Mouse (Mus musculus) left cerebral cortex, adult 11 months (tissue): ENCODE measurements at regions not wholly inside any gene's neighbourhood (a gene's known extent, or its start where the extent isn't known, plus 50 kb on each side); places are given as distances from the start of the nearest gene placed in this dataset.

Experiments used
- DNase-seq: peaks from one replicate; pipeline ENCODE4 v3.0.0; 2022; ENCODE audit warnings: low spot score

DNA sequence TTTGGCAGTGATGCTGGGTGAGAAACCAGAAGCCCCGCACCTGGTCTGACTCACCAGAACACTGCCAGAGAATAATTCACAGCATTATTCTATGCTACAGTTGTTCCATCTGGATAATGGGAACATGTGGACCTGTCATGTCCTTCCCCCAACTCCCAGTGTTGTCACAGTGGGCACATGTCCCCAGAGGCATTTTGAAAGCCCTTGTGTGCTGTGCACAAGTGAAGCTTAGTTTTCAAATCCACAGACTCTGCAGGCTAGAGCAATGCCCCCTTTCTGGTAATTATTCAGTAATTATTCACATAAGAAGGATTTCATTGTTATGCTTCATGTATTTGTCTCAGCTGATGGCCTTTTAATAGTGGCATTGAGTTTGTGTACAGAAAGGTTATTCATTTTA, 146.7 kb downstream of the Slc4a3 start:
- DNase-seq: no peak

DNA sequence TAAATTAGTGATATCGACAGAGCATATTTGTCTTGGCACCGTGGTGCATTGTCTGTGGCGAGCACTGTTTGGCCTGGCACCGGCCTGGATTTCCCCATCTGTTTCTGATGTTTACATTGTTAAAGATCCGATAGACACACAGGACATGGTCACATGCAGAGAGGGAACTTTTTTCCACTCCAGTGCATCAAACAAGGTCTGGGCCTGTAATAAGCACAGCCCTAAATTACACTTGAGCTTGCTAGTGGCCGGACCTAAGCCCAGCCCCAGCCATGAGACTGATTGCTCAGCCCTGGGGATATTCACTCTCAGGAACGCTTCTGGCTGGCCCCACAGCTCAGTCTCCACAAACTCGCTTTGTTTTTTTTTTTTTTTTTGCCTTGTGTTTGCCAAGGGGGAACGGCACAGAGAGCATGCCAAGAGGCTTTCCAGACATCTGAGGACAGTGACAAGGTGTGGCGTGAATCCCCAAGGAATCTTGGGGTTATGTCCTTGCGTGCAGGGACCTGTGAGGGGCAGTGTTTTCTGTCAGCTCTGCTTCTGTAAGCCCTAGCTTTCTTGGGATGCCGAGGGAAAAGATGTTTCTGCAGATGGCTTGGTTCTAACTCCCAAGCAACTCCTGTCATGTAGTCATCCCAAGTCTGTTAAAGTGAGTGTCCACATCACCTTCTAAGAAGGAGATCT, 147.3 kb downstream of the Slc4a3 start:
- DNase-seq: no peak

DNA sequence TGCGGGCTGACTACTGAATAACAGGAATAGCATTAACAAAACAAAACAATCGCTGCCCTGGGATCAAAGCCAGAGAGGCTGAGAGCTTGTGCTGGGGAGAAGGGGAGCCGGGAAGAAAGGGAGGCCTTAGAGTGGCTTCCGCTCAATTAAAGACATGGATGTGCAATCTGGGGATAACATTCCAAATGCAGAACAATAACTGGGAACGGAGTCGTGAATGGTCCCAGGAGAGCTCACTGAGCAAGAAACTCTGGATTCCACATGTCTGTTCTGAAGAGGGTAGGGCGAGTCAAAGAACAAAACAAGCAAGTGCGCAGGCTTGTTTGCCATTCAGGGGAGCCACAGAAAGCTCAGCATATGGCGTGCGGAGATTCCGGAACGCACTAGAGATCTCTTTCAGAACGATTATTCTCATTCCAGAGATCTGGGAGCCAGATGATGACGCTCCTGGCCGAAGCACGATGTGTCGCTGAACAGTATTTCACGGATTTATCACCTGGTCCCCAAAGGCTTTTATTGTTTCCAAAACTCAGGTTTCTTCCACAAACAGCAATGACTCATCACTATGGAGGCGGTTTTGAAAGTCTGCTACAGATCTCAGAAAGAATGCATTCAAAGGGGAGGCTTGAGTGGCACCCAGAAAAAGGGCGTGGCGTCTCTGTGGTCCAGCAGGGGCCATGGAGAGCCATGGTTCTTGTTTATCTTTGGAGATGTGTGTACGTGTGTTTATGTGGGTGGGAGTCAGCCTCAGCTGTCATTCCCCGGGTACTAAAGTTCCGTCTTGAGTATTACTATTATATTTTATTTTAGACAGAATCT, 159.0 kb downstream of the Slc4a3 start:
- DNase-seq: no peak

DNA sequence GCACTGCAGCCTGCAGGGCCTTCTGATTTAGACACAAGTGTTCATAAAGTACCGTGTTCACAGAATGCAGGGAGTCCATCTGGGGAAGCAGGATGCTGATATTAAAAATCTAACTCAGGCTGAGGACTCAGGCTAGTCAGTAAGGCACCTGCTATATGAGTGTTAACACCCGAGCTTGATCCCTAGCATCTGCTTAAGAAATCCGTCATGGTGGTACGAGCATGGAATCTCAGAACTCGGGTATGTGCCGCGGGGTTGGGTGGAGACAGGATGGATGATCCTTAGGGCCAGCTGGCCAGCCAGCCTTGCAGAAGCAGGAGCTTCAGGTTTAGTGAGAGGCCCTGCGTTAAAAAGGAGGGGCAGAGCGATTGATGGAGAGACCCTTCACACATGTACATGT, 160.1 kb downstream of the Slc4a3 start:
- no peak for DNase-seq

DNA sequence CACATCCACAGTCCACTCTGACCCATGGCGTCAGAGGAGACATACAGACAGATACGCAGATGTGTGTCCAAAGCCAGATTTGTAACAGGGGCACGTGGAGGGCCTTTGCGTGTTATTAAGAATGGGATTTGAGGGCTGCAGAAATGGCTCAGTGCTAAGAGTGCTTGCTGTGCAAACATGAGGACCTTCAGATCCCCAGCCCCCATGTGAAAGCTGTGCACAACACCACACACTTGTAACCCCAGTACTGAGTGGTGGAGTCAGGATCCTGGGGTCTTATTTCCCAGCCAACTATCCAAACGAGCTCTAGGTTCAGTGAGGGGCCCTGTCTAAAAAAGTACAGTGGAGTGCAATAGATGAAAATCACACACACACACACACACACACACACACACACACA, 177.4 kb downstream of the Slc4a3 start:
- DNase-seq: no peak

DNA sequence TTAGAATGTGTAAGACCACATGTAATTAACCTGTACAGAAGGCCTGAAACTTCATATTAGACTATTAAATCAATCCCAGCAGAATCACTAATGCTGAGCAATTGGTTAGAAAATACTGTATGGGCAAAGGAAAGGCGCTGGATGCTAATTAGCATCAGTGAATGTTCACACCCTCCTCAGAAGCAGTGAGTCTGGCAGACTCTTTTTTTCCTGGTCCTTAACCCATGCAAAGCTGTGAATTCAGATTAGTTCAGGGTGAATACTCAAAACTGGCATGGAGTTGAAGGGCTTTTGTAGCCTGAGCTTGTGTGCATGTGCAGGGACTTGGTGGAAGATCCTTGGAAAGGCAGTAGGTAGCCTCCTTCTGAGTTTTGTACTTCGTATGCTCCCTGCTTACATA, 179.3 kb downstream of the Slc4a3 start:
- no peak for DNase-seq

DNA sequence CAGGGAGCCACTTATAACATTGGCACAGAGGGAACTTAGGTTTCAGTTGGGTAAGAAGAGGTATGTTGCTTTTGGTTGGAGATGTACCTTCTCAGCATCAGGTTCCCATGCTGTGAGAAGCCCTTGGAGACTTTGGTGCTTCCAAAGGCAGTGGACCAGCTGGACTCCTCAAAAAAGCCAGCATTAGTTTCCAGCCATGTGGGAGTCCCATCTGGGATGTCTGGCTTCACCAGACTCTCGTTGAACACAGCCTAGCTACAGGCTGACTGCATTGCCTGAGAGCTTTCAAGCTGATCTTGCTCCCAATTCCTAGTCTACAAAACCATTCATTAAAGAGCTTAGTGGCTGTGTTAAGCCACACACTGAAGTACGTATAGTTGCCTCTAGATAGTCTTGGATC, 182.8 kb downstream of the Slc4a3 start:
- DNase-seq: no peak

DNA sequence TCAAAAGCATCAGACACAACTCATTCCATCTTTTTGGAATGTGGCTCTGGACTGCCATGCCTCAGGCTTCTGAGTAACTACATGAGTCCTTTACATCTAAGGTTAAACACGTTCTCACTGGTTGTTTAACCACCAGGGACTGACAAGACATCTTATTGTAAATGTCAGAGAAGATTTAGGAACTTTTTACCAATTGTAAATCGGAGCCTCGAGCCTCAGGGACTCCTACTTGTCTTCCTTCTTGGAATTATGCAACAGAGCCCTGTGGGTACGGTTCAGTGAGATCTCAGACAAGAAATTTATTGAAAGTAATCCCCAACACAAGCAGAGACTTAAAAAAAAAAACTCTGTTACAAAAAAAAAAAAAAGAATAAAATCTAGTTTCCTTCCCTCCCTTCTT, 187.7 kb downstream of the Slc4a3 start:
- DNase-seq: no peak

DNA sequence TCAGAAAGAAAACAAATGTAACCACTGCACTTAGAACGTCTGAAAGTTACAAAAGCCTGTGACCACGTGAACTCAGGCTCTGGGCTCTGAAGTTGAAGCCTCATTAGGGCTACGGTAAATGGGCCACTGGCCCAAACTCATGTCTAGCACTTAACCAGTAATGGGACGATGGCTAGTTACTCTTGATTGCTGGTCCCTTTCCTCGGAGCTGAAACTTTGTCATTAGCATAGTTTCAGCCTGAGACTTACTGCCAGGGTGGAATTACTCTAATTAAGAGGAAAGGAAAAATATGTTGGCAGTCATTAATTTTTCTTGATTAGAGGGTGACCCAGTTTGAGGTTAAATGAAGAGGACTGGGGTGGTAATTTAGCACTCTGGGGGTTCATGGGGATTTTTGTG, 192.6 kb downstream of the Slc4a3 start:
- no peak for DNase-seq

DNA sequence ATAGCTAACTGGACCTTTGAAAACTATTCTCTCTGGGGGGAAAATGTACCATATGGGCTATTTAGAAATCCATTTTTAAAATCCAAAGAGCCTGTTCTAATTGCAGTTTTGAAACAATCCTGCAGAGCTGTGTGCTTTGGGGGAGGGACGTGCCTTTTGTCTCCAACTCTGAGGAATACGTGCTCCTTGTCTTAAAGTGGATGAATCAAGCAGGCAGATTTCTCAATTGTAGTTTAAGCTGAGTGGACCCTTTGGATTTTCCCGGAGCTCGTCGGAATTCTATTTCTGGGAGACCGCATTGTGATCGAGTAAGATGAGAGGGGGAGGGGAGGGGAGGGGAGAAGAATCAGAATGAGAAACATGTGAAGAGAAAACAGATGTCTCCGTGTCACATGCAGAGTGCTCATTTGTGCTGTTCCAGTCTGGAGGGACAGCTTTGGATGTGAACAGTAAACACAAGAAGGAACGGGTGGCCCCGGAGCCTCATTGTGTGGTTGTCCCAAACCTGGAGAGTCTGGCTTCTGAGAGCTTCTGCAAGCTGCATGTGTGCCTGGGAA, 203.7 kb downstream of the Slc4a3 start:
- no peak for DNase-seq

DNA sequence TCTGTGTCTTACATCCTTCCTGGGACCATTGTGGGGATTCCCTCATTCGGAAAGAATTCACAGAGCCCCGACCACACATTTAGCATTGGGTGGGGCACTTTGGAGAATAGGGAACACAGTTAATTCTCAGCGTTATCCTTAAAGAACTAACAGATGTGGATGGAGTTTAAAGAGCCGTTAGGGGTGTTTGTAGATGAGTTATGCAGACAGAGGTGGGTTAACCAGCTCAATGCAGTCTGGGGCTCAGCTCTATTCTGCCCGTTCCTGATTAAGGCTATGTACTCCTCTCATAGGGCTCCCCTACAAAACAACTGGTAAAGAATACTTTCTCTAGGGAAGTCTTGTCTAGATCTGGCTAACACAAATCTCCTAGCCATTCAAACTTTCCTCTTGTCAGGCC, 226.1 kb downstream of the Slc4a3 start:
- DNase-seq: no peak

DNA sequence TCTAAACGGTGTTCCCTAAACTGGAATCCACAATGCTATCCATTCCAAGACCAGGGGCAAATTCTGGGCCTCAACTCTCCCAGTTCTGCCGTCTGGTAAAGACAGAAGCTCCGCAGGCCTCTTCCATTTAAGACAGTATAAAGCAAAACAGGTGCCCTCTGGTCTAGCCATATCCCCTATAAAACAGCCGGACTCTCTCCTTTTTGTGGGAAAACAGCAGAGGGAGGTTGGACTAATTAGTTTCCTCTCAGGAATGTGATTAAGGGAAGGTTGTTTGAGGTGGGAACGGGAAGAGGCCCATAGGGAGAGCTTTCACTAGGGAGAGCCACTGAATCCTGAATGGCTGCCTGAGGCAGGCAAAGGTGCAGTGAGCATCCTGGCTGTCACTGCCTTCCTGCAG, 226.9 kb downstream of the Slc4a3 start:
- DNase-seq: no peak

DNA sequence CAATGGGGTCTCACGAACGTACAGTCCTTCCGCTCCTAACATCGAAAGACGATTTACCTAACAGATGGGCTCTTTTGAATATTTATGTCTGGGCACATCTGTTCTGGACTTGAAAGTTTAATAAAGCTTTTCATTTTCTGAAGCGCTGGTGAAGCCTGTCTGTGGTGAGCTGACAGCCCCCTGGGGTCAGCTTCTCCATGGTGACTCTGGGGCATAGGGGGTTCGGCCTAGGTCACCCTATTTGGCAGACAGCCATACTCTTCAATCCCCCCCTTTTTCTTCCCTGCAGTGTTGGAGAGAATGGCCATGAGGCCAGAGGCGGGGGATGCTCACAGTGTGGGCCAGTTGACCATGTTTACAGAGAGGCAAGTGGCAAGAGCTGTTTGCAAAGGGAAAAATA, 232.8 kb downstream of the Slc4a3 start:
- no peak for DNase-seq

DNA sequence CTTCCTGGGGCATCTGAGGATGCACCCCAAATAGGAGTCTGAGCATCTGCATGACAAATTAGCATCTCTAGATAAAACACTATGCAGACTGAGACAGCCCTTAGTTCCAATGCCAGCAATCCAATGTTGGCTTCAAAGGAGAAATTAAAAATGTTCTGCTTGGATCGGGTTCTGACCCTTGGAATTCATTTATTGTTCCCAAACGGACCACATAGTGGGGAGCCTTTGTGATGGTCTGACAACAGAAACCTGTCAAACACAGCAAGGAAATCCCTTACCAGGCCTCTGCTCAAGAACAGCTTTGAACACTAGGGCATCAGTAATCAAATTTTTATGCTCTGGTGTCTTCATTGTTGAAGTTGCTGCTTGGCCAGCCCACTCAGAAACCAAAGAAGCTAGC, 237.1 kb downstream of the Slc4a3 start:
- DNase-seq: no peak

DNA sequence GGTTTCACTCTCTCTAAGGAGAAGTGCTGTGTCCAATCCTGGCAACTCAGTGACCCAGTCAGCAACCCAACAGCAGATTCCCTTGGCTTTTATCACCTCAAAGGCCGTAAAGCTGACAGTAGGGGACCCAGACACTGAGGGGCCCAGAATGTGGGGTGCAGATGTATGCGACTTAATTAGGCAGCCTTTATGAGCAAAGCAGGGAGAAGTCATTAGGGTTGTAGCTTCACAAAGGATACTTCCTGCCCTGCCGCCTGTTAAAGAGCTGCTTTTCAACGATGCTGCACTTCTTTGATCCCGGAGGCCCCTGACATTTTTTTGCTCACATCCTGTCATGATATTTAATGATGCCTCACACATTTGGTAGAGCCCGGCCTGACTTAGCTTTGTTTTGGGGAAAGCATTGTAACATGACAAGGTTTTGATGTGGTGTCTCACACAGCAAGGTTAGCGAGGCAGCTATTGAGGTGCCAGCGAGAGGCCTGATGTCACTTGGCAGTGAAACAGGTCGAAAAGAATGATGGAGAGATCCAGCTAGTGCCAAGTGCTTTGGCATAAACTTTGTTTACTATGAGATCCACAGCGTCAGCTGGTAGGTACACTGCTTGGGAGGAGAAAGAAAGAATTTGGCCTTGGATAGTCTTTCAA, 240.2 kb downstream of the Slc4a3 start:
- no peak for DNase-seq

DNA sequence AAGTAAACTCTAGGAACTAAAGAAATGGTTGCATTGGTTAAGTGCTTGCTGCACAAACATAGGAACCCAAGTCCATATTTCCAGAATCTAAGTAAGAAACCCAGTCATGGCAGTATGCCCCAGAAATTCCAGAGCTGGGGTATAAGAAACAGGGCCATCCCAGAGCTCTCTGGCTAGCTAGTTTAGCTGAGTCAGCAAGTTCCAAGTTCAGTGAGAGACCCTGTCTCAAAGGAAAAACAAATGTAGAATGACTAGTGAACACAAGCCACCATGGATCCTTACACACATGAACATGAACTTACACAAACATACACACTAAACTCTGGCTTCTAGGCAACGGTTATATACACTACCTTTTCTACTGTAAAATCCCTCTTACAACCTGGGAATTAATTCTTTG, 245.4 kb downstream of the Slc4a3 start:
- DNase-seq: no peak

DNA sequence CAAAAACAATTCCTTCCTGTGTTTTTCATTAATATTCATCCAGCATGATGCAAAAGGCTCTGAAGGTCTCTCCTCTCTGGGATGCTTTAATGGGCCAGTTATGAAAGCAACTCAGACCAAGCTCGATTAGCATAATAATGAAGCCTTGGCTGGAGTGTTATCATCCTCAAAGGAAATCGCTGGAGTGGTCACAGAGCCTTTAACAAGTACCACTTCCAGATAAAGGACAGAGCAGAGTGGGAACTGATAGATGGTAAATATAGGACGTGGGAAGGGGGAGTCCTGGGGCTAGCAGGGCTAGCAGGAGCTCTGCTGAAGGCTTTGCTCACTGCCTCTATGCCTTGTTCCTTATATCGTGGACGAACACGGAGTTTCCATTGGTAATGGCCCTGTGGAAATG, 251.7 kb downstream of the Slc4a3 start:
- DNase-seq: no peak

DNA sequence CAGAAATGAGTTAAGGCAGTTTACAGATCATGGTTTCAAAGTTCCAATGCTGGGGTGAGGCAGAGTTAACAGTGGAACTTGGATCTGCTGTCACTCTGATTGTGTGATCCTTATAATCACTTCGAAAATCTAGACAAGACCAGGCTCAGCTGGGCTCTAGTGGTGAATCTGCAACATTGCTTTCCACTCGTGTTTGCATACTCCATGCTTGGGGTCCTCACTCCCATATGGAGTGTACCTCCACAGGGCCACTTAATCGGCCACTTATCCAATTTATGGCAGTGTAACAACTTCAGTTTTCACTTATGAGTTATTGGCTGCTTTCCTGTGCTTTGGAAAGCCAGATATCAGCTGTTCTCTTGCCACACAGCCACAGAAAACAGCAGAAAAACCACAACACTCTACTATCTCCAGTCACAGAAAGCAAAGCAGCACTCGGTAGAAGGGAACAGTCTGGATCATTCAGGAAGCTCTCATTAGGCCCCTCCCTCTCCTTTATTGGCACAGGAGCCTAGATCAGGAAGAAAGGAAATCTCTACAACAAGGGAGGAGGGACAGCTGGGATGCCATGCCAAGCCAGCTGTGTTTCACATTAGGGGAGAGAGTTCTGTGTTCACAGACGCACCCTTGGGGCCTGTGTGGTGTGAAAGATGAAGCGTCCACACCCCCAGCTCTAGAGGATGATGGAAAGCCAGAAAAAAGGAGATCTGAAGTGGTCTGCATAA, 252.5 kb downstream of the Slc4a3 start:
- no peak for DNase-seq

DNA sequence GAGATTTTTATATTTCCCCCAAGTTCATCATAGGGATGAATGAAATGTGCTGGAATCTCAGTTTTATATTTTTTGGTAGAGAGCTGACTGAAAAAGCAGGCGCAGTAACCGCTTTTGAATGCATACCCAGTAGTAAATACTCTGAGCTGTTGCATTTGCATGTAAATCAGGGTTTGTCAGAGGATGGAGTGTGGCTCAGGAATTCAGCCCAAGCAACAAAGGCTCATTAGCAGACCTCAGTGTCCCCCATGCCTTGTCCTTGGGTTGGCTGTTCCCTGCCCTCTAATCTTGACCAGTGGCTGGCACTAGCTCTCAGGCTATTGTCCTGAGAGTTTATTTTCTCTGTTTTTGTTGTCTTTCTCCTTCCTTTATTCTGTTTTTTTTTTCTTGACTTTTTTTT, 258.4 kb downstream of the Slc4a3 start:
- no peak for DNase-seq

DNA sequence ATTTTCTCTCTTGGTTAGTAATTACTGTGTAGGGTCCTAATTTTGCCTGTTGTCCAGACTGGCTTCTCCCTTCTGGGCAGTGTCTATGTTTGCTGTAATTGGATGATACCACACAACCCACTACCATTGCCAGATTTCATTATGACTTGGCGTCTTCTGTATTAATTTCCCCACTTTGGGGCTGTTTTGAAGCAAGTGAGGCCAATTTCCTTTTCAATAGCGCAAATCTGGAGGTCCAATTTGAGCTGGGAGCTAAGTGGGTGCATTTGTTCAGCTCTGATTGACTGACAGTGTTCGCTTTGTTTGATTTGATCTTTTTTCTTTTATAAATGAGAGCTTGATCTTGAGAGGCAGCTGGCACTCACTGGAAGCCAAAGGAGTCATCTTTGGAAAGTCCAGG, 266.4 kb downstream of the Slc4a3 start:
- DNase-seq: no peak

DNA sequence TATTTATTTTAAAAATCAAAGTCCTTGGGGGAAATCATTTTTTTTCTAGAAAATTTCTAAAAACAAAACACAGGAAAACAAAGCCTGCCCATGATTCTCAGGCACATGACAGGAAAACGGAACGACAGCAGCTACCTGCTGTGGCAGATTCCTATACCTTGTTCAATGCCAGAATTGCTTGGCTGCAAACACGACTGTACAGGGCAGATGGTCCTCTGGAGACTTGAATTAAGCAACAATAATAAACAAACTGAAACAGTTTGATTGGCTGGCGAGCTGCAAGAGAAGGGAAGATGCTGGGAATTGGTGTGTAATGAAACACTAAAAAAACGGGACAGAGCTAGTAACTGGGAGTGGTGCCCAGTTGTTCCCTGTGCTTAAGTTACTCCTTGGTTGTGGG, 280.1 kb downstream of the Slc4a3 start:
- no peak for DNase-seq

DNA sequence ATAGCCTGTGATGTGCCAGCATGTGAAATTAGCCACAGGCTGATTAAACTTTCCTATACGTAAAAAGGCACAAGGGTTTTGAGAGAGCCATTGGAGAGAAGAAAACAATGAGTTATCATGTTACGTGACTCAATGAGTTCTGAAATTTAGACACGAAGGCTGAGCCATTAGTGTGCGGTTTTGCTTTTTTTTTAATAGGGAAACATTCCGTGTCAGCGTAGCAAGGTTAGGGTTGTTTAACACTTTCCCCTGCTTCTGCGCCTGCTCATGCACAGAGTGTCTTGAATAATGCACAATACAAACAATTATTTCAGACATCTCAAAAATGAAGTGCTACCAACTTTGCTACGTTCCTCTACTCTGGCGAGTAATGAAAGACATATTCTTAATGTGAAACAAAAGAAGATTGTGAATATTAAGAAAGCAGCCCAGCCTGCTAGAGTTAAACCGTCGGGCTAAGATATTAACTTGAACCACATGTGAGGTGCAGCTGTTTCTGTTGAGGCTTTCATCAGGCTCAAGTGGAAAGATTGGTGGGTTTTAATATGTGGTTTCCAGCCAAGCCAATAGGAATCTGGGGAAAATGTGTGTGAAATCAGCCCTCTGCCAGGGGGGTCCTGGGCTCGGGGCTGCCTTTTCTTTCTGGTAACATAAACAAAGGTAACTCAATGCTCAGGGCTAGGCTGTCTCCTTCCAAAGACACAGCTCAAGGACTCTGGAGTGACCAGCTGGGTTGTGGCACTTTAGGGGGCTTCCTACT, 287.2 kb downstream of the Slc4a3 start:
- DNase-seq: no peak
